Mouse (Mus musculus): Measurements from ENCODE around the gene 6430571L13Rik.

GRCm38 (mm10) chr9:107315791-107316190, 24.6 kb upstream of the 6430571L13Rik start:
- TF ChIP-seq CTCF (IDR thresholded peaks at IDR 0.05; ENCODE audit: borderline replicate concordance, control insufficient read depth, extremely low read depth, insufficient read depth, low read length, poor library complexity) (no peak), POLR2A (IDR thresholded peaks at IDR 0.05; ENCODE audit: control insufficient read depth, extremely low read depth, insufficient read depth, low read length, poor library complexity) (no peak)
